Mouse (Mus musculus): ENCODE measurements around the gene Pdzd8. TPM values are rescaled to one million over a fixed set of nuclear protein-coding genes. Genes with fewer than 3 reads are reported as not detected.

Pdzd8 gene
- polyA plus RNA-seq, 1 experiment from 2014 or later: 9.0 TPM

DNA sequence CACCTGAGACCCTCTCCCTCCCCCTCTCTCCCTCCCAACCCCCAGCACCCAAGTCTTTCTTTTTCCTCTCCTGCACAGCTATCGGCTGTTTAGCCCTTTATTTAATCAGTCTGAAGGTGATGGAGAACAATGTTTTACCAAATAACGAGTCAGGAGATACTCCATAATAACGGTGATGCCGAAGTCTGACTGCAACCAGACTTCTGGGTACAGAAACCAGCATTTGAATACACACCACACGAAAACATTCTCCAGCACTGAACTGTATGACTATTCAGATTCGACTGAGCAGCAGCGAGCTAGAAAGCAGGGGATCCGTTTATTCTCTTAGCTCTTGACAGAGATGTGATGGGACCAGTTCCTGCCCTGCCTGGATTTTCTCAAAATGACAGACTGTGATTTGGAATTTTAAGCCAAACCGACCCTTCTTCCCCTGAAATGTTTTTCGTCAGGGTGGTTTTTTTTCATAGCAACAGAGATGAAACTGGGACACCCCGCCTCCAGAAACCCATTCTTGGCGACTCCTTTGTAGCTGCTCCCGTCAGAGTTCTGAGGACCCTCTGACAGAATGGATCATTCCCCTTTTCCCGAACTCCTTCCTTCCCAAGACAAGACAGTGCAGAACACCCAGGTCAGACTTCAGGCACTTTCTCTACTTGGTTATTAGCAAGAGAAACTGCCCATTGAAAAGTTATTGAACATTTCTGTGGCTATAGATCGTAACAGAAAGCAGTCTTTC is 5.7 kb upstream of the Pdzd8 start:
- peaks cover 3% of the 10 kb centered on the region; the same call in 1 of the 2 replicates for H3K4me1 ChIP-seq
- H3K36me3 ChIP-seq: no peaks in the 10 kb centered on the region
- H3K9ac ChIP-seq: no peak overlapping the region
- ATAC-seq (replicated peaks; ENCODE audit: low FRiP score): no peak
- 69% methylated on average over 15 of the region's 15 CpGs for WGBS
- H3K4me3 ChIP-seq (replicated peaks): no peak overlapping the region
- H3K27me3 ChIP-seq: no peaks in the 10 kb centered on the region
- H3K9me3 ChIP-seq (replicated peaks): no peaks in the 10 kb centered on the region; the same call in 1 of the 2 replicates
- H3K4me2 ChIP-seq: no peak overlapping the region
- H3K27ac ChIP-seq: no peak overlapping the region

DNA sequence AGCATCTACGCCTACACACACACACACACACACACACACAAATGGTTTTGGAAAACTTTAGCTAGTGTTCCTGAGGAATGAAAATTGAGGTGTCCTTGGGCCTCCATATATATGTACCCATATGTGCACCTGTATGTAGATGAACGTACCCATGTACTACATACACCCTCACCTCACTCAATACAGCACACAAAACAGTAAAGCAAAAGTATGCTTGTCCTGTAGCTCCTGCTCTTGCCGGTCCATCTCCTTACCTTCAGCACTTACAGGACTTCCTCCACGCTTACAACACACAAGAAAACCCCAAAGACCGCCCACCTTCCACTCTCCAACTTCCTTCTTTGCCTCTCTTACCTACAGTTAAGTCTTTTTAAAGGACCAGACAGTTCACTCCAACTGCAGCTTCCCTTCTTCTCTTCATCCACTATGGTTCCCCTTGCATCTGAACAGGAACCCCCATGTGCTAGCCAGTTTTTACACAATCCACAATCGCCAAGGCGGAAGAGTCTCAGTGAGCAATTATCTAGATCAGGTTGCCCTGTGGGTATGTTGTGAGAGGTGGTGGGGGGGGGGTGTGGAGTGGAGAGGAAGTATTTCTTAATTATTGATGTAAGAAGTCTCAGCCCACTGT is 4.8 kb upstream of the Pdzd8 start:
- H3K27me3 ChIP-seq: no peaks in the 10 kb centered on the region
- H3K9ac ChIP-seq: no peak overlapping the region
- WGBS: 84% methylated on average over 7 of the region's 7 CpGs
- no peak overlapping the region for H3K27ac ChIP-seq
- no peak for ATAC-seq (replicated peaks; ENCODE audit: low FRiP score)
- no peaks in the 10 kb centered on the region for H3K36me3 ChIP-seq
- no peak overlapping the region for H3K4me3 ChIP-seq (replicated peaks)
- no peak overlapping the region for H3K4me2 ChIP-seq
- H3K9me3 ChIP-seq (replicated peaks): no peaks in the 10 kb centered on the region; the same call in 1 of the 2 replicates
- peaks cover 4% of the 10 kb centered on the region; the same call in 1 of the 2 replicates for H3K4me1 ChIP-seq

GRCm38 (mm10) chr19:59349329-59349960 is 3.9 kb upstream of the Pdzd8 start:
- 83% methylated on average over 6 of the region's 6 CpGs for WGBS
- Histone ChIP-seq H3K27me3 (no peaks in the 10 kb centered on the region), H3K36me3 (no peaks in the 10 kb centered on the region), H3K27ac (no peak overlapping the region), H3K9me3 (replicated peaks) (no peaks in the 10 kb centered on the region; the same call in 1 of the 2 replicates), H3K4me1 (peaks cover 8% of the 10 kb centered on the region), H3K9ac (no peak overlapping the region), H3K4me3 (replicated peaks) (no peak overlapping the region), H3K4me2 (no peak overlapping the region)
- no peak for ATAC-seq (replicated peaks; ENCODE audit: low FRiP score)

DNA sequence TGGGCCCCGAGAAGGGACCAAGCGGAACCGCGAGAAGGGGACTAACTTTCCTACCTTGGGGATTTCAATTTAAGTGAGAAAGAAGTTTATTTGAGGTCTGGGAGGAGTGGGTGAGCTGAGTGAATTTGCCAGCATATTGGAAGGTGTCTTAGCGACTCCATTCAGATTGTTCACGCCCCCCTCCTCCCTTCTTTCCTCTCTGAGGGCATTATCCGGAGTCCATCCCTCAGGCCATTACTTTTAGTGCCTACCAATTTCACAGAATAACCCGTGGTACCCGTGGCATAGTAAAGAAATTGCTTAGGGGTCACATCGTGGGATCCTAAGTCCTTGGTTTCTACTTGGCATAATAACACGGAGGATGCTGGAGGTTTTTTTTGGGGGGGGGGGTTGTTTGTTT is 745 bp upstream of the Pdzd8 start:
- Histone ChIP-seq H3K4me3 (replicated peaks) (peak overlapping the region; percentile 89), H3K4me1 (peaks cover 28% of the 10 kb centered on the region), H3K4me2 (peak overlapping the region; percentile 87), H3K27me3 (no peaks in the 10 kb centered on the region), H3K36me3 (no peaks in the 10 kb centered on the region), H3K9me3 (replicated peaks) (no peaks in the 10 kb centered on the region; the same call in 1 of the 2 replicates), H3K27ac (peak overlapping the region; percentile 94), H3K9ac (peak overlapping the region; percentile 90)
- no peak for ATAC-seq (replicated peaks; ENCODE audit: low FRiP score)
- 2% methylated on average over 11 of the region's 11 CpGs for WGBS

DNA sequence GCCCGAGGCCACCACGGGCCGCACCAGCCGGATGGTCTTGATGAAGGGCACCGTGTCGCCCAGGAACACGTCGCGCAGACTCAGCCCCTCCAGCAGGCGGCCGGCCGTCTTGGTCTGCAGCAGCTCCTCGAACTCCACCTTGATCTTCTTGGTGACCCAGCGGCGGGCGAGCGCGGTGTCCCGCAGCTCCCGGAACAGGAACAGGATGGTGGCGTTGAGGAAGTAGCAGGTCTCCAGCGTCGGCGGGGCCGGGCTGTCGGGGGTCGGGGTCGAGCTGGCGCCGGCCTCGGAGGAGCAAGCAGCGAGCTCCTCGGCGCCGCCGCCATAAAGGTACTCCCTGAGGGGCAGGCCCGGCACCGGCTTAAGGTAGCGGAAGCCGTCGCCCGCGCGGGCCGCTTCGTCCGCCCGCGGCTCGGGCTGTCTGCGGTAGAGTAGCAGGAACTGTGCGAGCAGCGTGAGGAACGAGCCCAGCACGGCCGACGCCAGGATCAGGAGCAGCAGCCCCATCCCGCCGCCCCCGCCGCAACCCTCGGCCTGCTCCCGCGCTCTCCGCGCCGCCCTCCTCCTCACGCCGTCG is 411 bp downstream of the Pdzd8 start:
- Histone ChIP-seq H3K4me2 (peak overlapping the region; percentile 87), H3K9me3 (replicated peaks) (no peaks in the 10 kb centered on the region; the same call in 1 of the 2 replicates), H3K4me1 (peaks cover 32% of the 10 kb centered on the region), H3K9ac (peak overlapping the region; percentile 90), H3K27me3 (no peaks in the 10 kb centered on the region), H3K36me3 (no peaks in the 10 kb centered on the region), H3K27ac (peak overlapping the region; percentile 94), H3K4me3 (replicated peaks) (peak overlapping the region; percentile 89)
- ATAC-seq (replicated peaks; ENCODE audit: low FRiP score): peak; percentile 35; the same call in 1 of the 2 replicates
- under 1% methylated on average over 67 of the region's 70 CpGs for WGBS

- peaks cover 32% of the 10 kb centered on the region for H3K4me1 ChIP-seq
- H3K4me2 ChIP-seq: peak overlapping the region; percentile 87
- 1% methylated on average over 14 of the region's 14 CpGs for WGBS
- peak overlapping the region; percentile 94; the same call in 1 of the 2 replicates for H3K27ac ChIP-seq
- H3K9ac ChIP-seq: peak overlapping the region; percentile 90
- peak overlapping the region; percentile 89 for H3K4me3 ChIP-seq (replicated peaks)
- no peaks in the 10 kb centered on the region; the same call in 1 of the 2 replicates for H3K9me3 ChIP-seq (replicated peaks)
- H3K27me3 ChIP-seq: no peaks in the 10 kb centered on the region
- no peaks in the 10 kb centered on the region for H3K36me3 ChIP-seq
- ATAC-seq (replicated peaks; ENCODE audit: low FRiP score): no peak
Measured at GRCm38 (mm10) chr19:59344304-59344711, 1.3 kb downstream of the Pdzd8 start.

DNA sequence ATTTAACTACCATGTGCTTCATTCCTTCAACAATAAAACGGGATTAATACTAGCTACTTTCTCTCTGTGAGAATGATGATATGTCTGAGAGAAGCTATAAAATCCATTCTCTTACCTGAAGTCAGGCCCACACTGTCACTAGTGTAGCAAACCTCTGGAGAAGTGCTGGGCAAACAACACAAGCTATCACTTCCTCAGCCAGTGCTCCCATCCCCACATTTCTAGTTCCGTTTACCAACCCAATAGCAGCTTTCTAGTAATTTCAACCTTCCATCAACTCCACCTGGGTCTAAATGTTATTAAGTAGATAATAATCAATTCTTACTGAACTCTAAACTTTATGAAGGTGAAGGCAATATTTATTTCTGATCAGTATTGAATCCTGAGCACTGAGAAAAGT is 2.6 kb downstream of the Pdzd8 start:
- H3K9ac ChIP-seq: peak overlapping the region; percentile 90; the same call in 1 of the 2 replicates
- 27% methylated on average over 2 of the region's 2 CpGs for WGBS
- no peak for ATAC-seq (replicated peaks; ENCODE audit: low FRiP score)
- peak overlapping the region; percentile 87 for H3K4me2 ChIP-seq
- peaks cover 32% of the 10 kb centered on the region for H3K4me1 ChIP-seq
- no peaks in the 10 kb centered on the region; the same call in 1 of the 2 replicates for H3K9me3 ChIP-seq (replicated peaks)
- H3K4me3 ChIP-seq (replicated peaks): peak overlapping the region; percentile 89
- H3K36me3 ChIP-seq: no peaks in the 10 kb centered on the region
- no peak overlapping the region for H3K27ac ChIP-seq
- H3K27me3 ChIP-seq: no peaks in the 10 kb centered on the region

- H3K4me2 ChIP-seq: no peak overlapping the region
- H3K27me3 ChIP-seq: no peaks in the 10 kb centered on the region
- no peaks in the 10 kb centered on the region for H3K9me3 ChIP-seq (replicated peaks)
- H3K27ac ChIP-seq: no peak overlapping the region
- no peak overlapping the region for H3K9ac ChIP-seq
- ATAC-seq (replicated peaks; ENCODE audit: low FRiP score): no peak
- peaks cover 4% of the 10 kb centered on the region; the same call in 1 of the 2 replicates for H3K36me3 ChIP-seq
- H3K4me1 ChIP-seq: peaks cover 28% of the 10 kb centered on the region
- H3K4me3 ChIP-seq (replicated peaks): no peak overlapping the region
- 87% methylated on average over 3 of the region's 3 CpGs for WGBS
Measured at GRCm38 (mm10) chr19:59339908-59340307, 5.7 kb downstream of the Pdzd8 start.

- 87% methylated on average over 3 of the region's 3 CpGs for WGBS
- H3K4me1 ChIP-seq: peaks cover 12% of the 10 kb centered on the region
Measured at GRCm38 (mm10) chr19:59337872-59338681, 7.5 kb downstream of the Pdzd8 start.

DNA sequence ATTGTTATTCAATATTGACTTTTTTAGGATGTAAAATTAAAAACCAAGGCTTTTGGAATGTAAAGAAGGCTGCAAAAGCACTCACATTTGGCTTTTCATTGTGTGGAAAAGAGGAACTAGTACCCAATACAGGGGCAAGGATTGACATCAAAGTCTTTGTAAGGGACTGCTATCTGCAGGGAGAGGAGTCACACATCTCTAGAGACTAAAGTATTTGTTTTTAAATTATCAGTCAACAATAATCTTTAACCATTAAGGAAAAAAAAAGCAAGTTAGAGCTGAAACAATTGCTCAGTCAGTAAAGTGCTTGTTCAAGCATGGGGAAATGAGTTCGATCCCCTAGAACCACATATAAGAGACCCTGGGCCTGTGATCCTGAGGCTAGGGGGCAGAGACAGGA is 8.9 kb downstream of the Pdzd8 start:
- no peak overlapping the region for H3K4me2 ChIP-seq
- ATAC-seq (replicated peaks; ENCODE audit: low FRiP score): no peak
- H3K27me3 ChIP-seq: no peaks in the 10 kb centered on the region
- H3K9ac ChIP-seq: no peak overlapping the region
- H3K4me3 ChIP-seq (replicated peaks): no peak overlapping the region
- H3K27ac ChIP-seq: no peak overlapping the region
- peaks cover 7% of the 10 kb centered on the region; the same call in 1 of the 2 replicates for H3K4me1 ChIP-seq
- H3K36me3 ChIP-seq: peaks cover 8% of the 10 kb centered on the region; the same call in 1 of the 2 replicates
- no peaks in the 10 kb centered on the region for H3K9me3 ChIP-seq (replicated peaks)
- WGBS: 97% methylated on average over 1 of the region's 1 CpGs

More at GRCm38 (mm10) chr19:59337872-59338681, 7.5 kb downstream of the Pdzd8 start:
- Histone ChIP-seq H3K36me3 (peaks cover 7% of the 10 kb centered on the region; the same call in 1 of the 2 replicates), H3K4me2 (no peak overlapping the region), H3K4me3 (replicated peaks) (no peak overlapping the region), H3K27ac (no peak overlapping the region), H3K9me3 (replicated peaks) (no peaks in the 10 kb centered on the region), H3K27me3 (no peaks in the 10 kb centered on the region), H3K9ac (no peak overlapping the region)
- no peak for ATAC-seq (replicated peaks; ENCODE audit: low FRiP score)

DNA sequence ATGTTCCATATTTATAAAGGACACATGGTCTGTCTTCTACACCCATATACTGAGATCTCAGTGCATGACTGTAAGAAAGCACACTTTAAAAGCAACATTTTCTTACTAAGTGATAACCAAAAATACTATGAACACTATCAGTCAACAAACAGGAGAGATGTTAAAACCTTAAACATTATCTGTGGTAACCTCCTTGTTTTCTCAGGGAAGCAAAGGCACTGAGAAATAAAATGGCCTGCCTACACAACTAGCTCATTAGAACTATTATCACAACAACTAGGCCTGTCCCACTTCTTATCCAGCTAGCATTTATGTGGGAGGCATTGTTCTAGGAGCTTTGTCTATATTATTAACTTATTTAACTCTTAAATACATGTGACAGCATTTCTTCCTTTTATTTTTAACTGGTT is 14.8 kb downstream of the Pdzd8 start:
- H3K9me3 ChIP-seq (replicated peaks): no peaks in the 10 kb centered on the region
- no peaks in the 10 kb centered on the region for H3K27me3 ChIP-seq
- H3K27ac ChIP-seq: no peak overlapping the region
- H3K4me1 ChIP-seq: no peaks in the 10 kb centered on the region
- no peak overlapping the region for H3K4me2 ChIP-seq
- H3K36me3 ChIP-seq: peaks cover 11% of the 10 kb centered on the region; the same call in 1 of the 2 replicates
- ATAC-seq (replicated peaks; ENCODE audit: low FRiP score): no peak
- H3K9ac ChIP-seq: no peak overlapping the region
- no peak overlapping the region for H3K4me3 ChIP-seq (replicated peaks)

Data from kidney, embryonic 15.5 days (tissue).